Mouse (Mus musculus) heart, embryonic 13.5 days (tissue): Measurements from ENCODE around the gene Epdr1. TPM values are rescaled to one million over a fixed set of nuclear protein-coding genes. Genes with fewer than 3 reads are reported as not detected.
"Not testable (repeated sequence)": the region's sequence is repeated elsewhere in the genome, so short reads cannot be mapped to it uniquely, and the experiment has no call there.

ENCODE experiments used
- ATAC-seq: fragments of 200-750 bp; cut with Nextera tagmentation; 2 replicates; pipeline ENCODE4 v1.8.0; 2017; ENCODE audit warnings: moderate TSS enrichment; ENCODE audit not compliant: insufficient number of reproducible peaks, low FRiP score, low TSS enrichment; ENCODE audit errors: extremely low read depth
- H3K27ac ChIP-seq: fragments of 300-500 bp; sonication (generic); replicated peaks from 2 replicates; pipeline ENCODE4 v1.5.1; 2015; ENCODE audit warnings: moderate library complexity, mild to moderate bottlenecking, inconsistent platforms
- H3K27me3 ChIP-seq: fragments of 300-500 bp; sonication (generic); replicated peaks from 2 replicates; pipeline ENCODE4 v1.6.1; 2015; ENCODE audit warnings: mild to moderate bottlenecking, inconsistent platforms
- H3K36me3 ChIP-seq: fragments of 300-500 bp; sonication (generic); 2 replicates; pipeline ENCODE4 v1.6.1; 2015; ENCODE audit warnings: mild to moderate bottlenecking, inconsistent platforms
- H3K4me1 ChIP-seq: fragments of 300-500 bp; sonication (generic); 2 replicates; pipeline ENCODE4 v1.6.1; 2015; ENCODE audit warnings: inconsistent platforms
- H3K4me2 ChIP-seq: fragments of 300-500 bp; sonication (generic); 2 replicates; pipeline ENCODE4 v1.6.1; 2015; ENCODE audit warnings: inconsistent platforms, mild to moderate bottlenecking, moderate library complexity
- H3K4me3 ChIP-seq: fragments of 300-500 bp; sonication (generic); 2 replicates; pipeline ENCODE4 v1.5.1; 2015; ENCODE audit warnings: moderate library complexity, mild to moderate bottlenecking, inconsistent platforms
- H3K9ac ChIP-seq: fragments of 300-500 bp; sonication (generic); 2 replicates; pipeline ENCODE4 v1.6.1; 2015; ENCODE audit warnings: inconsistent platforms, mild to moderate bottlenecking, moderate library complexity
- H3K9me3 ChIP-seq: fragments of 300-500 bp; sonication (generic); 2 replicates; pipeline ENCODE4 v1.6.1; 2016; ENCODE audit warnings: inconsistent platforms
- WGBS: fragments of 180-500 bp; shearing (Covaris S2); methylation state at CpG from one replicate; pipeline ENCODE4 v1.1.7; 2015; ENCODE audit warnings: mixed read lengths; 5-methylcytosine and 5-hydroxymethylcytosine counted together
- polyA plus RNA-seq: library from polyadenylated mRNA; unstranded; fragments of >200 nt; fragmentation: Nextera tagmentation; extraction: Ambion mirVana; gene quantifications from 2 replicates; pipeline ENCODE4 v1.2.1, GENCODE M21; 2015

The Epdr1 gene
- polyA plus RNA-seq, 1 experiment from 2014 or later, result 30.5 TPM

DNA sequence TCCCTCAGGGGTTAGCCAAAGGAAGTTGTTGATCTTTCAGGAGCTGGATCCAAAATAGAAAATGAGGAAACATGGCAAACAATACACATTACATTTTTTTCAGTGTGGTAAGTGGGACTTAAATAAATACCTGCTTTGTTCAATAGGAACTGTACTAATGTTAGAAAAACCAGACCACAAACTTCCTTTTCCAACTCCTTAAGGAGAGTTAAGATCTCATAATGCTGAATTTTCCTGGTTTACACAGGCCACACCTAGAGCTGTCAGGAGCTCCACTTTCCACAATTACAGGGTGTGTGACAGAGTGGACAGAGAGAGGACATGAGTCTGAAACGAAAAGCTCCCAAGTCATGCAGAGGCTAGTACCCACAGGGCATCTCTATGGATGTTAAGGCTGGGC, 16.0 kb downstream of the Epdr1 start:
- no peak overlapping the region for H3K4me2 ChIP-seq
- H3K36me3 ChIP-seq, result no peaks in the 10 kb centered on the region
- no peak overlapping the region for H3K4me3 ChIP-seq
- H3K9ac ChIP-seq, result no peak overlapping the region
- no peaks in the 10 kb centered on the region for H3K4me1 ChIP-seq
- no peak overlapping the region for H3K27ac ChIP-seq
- no peaks in the 10 kb centered on the region for H3K9me3 ChIP-seq
- no peak for ATAC-seq
- no peaks in the 10 kb centered on the region for H3K27me3 ChIP-seq
- 71% methylated on average over 1 of the region's 1 CpGs for whole genome bisulfite sequencing

DNA sequence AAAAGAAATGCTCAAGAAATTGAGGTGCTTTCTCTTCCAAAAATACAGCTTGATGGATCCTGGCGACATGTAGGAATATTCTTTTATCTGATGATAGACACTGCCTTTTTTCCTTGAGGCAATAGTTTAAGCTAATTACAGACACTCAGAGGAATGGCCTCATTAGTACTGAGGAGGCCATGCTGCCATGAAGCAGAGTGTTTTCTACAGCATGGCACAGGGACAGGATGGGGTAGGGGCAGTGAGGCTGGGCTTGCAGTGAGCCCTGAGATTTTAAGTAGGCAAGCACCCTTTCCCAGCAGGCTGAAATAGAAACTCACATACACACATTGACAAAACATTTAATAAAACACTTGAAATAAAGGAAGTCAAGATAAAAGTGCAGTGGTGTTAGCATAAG, 17.2 kb downstream of the Epdr1 start:
- no peaks in the 10 kb centered on the region for H3K4me1 ChIP-seq
- H3K27ac ChIP-seq, result no peak overlapping the region
- no peak for ATAC-seq
- H3K4me2 ChIP-seq, result no peak overlapping the region
- no peak overlapping the region for H3K4me3 ChIP-seq
- H3K27me3 ChIP-seq, result no peaks in the 10 kb centered on the region
- H3K36me3 ChIP-seq, result no peaks in the 10 kb centered on the region
- no peak overlapping the region for H3K9ac ChIP-seq
- WGBS, result 79% methylated on average over 1 of the region's 1 CpGs
- no peaks in the 10 kb centered on the region for H3K9me3 ChIP-seq

DNA sequence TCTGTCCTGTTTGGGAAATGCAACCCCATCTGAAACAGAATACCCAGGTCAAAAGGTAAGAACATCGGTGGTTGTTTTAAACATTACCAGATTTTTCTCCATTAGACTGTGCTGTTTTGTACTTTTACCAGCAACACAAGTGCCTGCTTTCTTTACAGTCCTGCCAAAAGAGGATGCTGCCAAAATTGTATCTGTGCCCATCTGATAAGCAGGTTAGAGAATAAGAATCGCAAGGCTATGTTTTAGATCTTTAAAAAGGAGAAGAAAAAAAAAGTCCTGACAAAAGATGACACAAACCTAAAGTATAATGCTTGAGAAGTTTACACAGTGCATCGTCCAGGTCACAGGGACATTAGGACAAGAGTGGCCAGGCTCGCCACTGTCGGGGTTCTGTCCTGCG, 20.5 kb downstream of the Epdr1 start:
- no peaks in the 10 kb centered on the region for H3K9me3 ChIP-seq
- H3K27me3 ChIP-seq, result no peaks in the 10 kb centered on the region
- H3K36me3 ChIP-seq, result no peaks in the 10 kb centered on the region
- no peak overlapping the region for H3K9ac ChIP-seq
- H3K4me2 ChIP-seq, result no peak overlapping the region
- H3K27ac ChIP-seq, result no peak overlapping the region
- H3K4me1 ChIP-seq, result no peaks in the 10 kb centered on the region
- 76% methylated on average over 6 of the region's 6 CpGs for WGBS
- H3K4me3 ChIP-seq, result no peak overlapping the region
- no peak for ATAC-seq

GRCm38 (mm10) chr13:19595141-19595540, 24.6 kb downstream of the Epdr1 start:
- H3K4me1 ChIP-seq, result peaks cover 10% of the 10 kb centered on the region
- no peak for ATAC-seq

GRCm38 (mm10) chr13:19590996-19591759, 28.5 kb downstream of the Epdr1 start:
- H3K4me1 ChIP-seq, result peaks cover 10% of the 10 kb centered on the region
- no peak for ATAC-seq
- no peak overlapping the region for H3K4me3 ChIP-seq
- no peaks in the 10 kb centered on the region for H3K9me3 ChIP-seq
- H3K27ac ChIP-seq, result no peak overlapping the region
- WGBS, result 81% methylated on average over 3 of the region's 3 CpGs
- no peak overlapping the region for H3K4me2 ChIP-seq
- no peaks in the 10 kb centered on the region for H3K27me3 ChIP-seq
- H3K36me3 ChIP-seq, result no peaks in the 10 kb centered on the region
- no peak overlapping the region for H3K9ac ChIP-seq

More at GRCm38 (mm10) chr13:19595141-19595540, 24.6 kb downstream of the Epdr1 start:
- H3K27ac ChIP-seq, result no peak overlapping the region
- H3K4me3 ChIP-seq, result no peak overlapping the region
- 82% methylated on average over 1 of the region's 1 CpGs for WGBS
- H3K27me3 ChIP-seq, result no peaks in the 10 kb centered on the region
- H3K9me3 ChIP-seq, result no peaks in the 10 kb centered on the region
- no peak overlapping the region for H3K9ac ChIP-seq
- H3K36me3 ChIP-seq, result no peaks in the 10 kb centered on the region
- no peak overlapping the region for H3K4me2 ChIP-seq

- Histone ChIP-seq H3K4me2 (no peak overlapping the region), H3K9me3 (no peaks in the 10 kb centered on the region), H3K36me3 (no peaks in the 10 kb centered on the region), H3K27ac (no peak overlapping the region), H3K4me1 (peaks cover 2% of the 10 kb centered on the region; the same call in 1 of the 2 replicates), H3K27me3 (no peaks in the 10 kb centered on the region), H3K9ac (no peak overlapping the region), H3K4me3 (no peak overlapping the region)
- no peak for ATAC-seq
- WGBS, result 72% methylated on average over 3 of the region's 3 CpGs
Measured at GRCm38 (mm10) chr13:19575947-19576346, 43.8 kb downstream of the Epdr1 start.

GRCm38 (mm10) chr13:19574723-19575122, 45.0 kb downstream of the Epdr1 start:
- H3K4me1 ChIP-seq, H3K27ac ChIP-seq, H3K9ac ChIP-seq, H3K27me3 ChIP-seq, H3K36me3 ChIP-seq, H3K4me3 ChIP-seq, H3K4me2 ChIP-seq, ATAC-seq, H3K9me3 ChIP-seq: not testable (repeated sequence)
- 76% methylated on average over 2 of the region's 2 CpGs for WGBS

GRCm38 (mm10) chr13:19570166-19570565, 49.6 kb downstream of the Epdr1 start:
- not testable (repeated sequence) for H3K4me1 ChIP-seq, ATAC-seq, H3K4me2 ChIP-seq, H3K27ac ChIP-seq, H3K4me3 ChIP-seq, H3K36me3 ChIP-seq, H3K9ac ChIP-seq, H3K27me3 ChIP-seq, H3K9me3 ChIP-seq

DNA sequence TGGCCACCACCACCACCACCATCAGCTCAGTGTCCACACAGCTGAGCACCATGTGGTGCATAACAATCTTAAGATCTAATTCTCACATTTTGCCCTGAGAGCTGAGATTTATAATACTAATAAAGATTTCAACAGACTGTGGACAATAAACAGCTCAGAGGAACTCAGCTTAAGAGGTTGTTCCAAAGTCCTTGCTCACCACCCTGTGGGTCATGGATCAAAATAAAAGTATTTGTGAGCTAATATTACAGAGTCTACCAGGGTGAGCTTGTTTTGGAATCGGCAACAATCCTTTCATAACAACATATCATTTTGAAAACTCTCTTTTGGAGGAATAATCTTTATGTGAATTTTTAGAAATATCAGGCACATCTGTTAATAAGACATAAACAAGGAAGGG, 57.2 kb downstream of the Epdr1 start:
- H3K9ac ChIP-seq, result no peak overlapping the region
- H3K27ac ChIP-seq, result no peak overlapping the region
- no peaks in the 10 kb centered on the region for H3K27me3 ChIP-seq
- no peak overlapping the region for H3K4me2 ChIP-seq
- ATAC-seq, result no peak
- H3K4me1 ChIP-seq, result no peaks in the 10 kb centered on the region
- WGBS, result 78% methylated on average over 1 of the region's 1 CpGs
- no peaks in the 10 kb centered on the region for H3K36me3 ChIP-seq
- H3K4me3 ChIP-seq, result no peak overlapping the region
- no peaks in the 10 kb centered on the region for H3K9me3 ChIP-seq

DNA sequence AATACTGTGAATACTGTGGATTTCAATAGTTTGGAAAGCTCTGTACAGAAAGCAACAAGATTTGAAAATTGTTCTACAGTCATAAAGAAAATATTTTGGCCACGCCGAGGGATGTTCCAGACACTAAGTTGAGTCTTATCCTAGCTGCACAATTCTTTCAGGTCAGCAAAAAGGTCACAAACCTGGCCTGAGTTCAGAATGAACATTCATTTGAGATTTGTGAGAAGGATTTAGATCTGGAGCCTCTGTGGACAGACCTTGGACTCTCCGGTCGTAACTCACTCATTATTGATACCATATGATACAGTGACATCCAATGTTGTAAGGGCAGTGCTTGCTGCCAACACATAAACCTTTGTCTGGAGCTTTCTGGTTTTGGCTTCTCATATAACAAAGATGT, 64.3 kb downstream of the Epdr1 start:
- no peak overlapping the region for H3K27ac ChIP-seq
- H3K4me1 ChIP-seq, result no peaks in the 10 kb centered on the region
- H3K4me3 ChIP-seq, result no peak overlapping the region
- no peaks in the 10 kb centered on the region for H3K27me3 ChIP-seq
- H3K9me3 ChIP-seq, result no peaks in the 10 kb centered on the region
- no peaks in the 10 kb centered on the region for H3K36me3 ChIP-seq
- ATAC-seq, result no peak
- no peak overlapping the region for H3K4me2 ChIP-seq
- no peak overlapping the region for H3K9ac ChIP-seq
- 89% methylated on average over 4 of the region's 4 CpGs for WGBS
